In genomic region chr1:38062156-38062555, GRCm38 (mm10) we compare ENCODE assay signal across 5 mouse cellular contexts.
A peak's percentile ranks its signal among the peaks of the same experiment; 100 is the strongest.
DNase-seq lines count a peak whose midpoint lies in the region; TF ChIP-seq lines count a peak whose summit lies in the region.
"Not testable (repeated sequence)": the region's sequence is repeated elsewhere in the genome, so short reads cannot be mapped to it uniquely, and the experiment has no call there.

No protein-coding gene starts in this region.

- TF ChIP-seq POLR2A in cerebellum, adult 2 months (IDR thresholded peaks at IDR 0.05; ENCODE audit: borderline replicate concordance, insufficient read depth, low read length), result not testable (repeated sequence)

- TF ChIP-seq CTCF in cerebellum, adult 2 months (IDR thresholded peaks at IDR 0.05; ENCODE audit: borderline replicate concordance, insufficient read depth, low read depth, low read length), result not testable (repeated sequence)

- H3K27ac ChIP-seq in cerebellum, adult 2 months (ENCODE audit: insufficient read depth, low read length), result peak overlapping the region; percentile 4; the same call in 1 of the 2 replicates

- H3K4me3 ChIP-seq in cerebellum, adult 2 months (replicated peaks; ENCODE audit: insufficient read depth, low read depth, low read length), result not testable (repeated sequence)

- 11% methylated on average over 2 of the region's 2 CpGs for WGBS in cerebellum, adult 2 months

- H3K4me1 ChIP-seq in cerebellum, adult 2 months (ENCODE audit: control insufficient read depth, insufficient read depth, low read length), result not testable (repeated sequence)

- H3K27me3 ChIP-seq in cerebellum, adult 2 months (ENCODE audit: control insufficient read depth, insufficient read depth, low read length), result not testable (repeated sequence)

- DNase-seq in brain, adult 2 months (ENCODE audit: low read depth, low spot score), result peak; percentile 61
- peak; percentile 36 for DNase-seq in cerebellum, adult 11-12 months
- DNase-seq in cerebellum, adult 2 months, result peak in 1 of 2 experiments; percentile 70
- peak; percentile 46 for DNase-seq in cerebellum, adult 9-11 months
- peak; percentile 21 to 49 for DNase-seq in cerebellum, postnatal 36 days
